15 mouse cellular contexts compared by ENCODE assay signal in the genomic region with DNA sequence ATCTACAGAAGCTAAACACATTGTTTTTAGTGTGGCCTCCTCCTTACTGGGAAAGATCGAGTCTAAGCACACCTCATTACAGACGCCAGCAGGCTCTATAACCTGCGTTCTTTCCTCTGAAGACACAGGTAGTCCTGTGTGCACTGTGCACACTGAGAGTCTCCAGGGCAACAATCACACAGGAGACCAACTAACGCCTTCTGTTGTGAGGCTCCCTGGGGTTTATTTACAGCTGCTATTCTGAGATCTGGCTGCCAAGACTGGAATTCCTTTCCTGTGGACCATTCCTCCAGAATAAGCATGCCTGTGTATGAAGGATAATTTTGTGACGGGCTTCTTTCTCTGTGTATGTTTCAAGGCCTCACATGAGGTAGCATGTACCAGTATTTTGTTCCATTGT. TPM values are rescaled to one million over a fixed set of nuclear protein-coding genes. Genes with fewer than 3 reads are reported as not detected.
DNase-seq lines count a peak whose midpoint lies in the region; ATAC-seq and TF ChIP-seq lines count a peak whose summit lies in the region.
"Had no signal": no experiment of that assay in that cellular context is flagged by ENCODE, and none has a peak within 500 bp of the region (broad histone marks: within the 10 kb centered on the region; RNA-seq: fewer than 3 reads in every experiment).

No protein-coding gene starts in this region.

- intact Hi-C loops in heart, postnatal 14 days (cut with DNase I) = no loop called here
- intact Hi-C loops in left cerebral cortex, adult 2 months (cut with DNase I) = no loop called here

- H3K9ac ChIP-seq in hindbrain, embryonic 13.5 days = no peak overlapping the region
- H3K9ac ChIP-seq in hindbrain, embryonic 14.5 days = no peak overlapping the region
- H3K9ac ChIP-seq in midbrain, postnatal 0 days (replicated peaks; ENCODE audit: low read length, poor library complexity, severe bottlenecking) = no peak overlapping the region
- H3K9ac ChIP-seq in midbrain, embryonic 11.5 days (ENCODE audit: low read length) = no peak overlapping the region
- H3K9ac ChIP-seq: liver, postnatal 0 days had no signal

- H3K4me3 ChIP-seq in hindbrain, embryonic 13.5 days = no peak overlapping the region
- no peak overlapping the region for H3K4me3 ChIP-seq in hindbrain, embryonic 14.5 days (replicated peaks; ENCODE audit: low read length)
- H3K4me3 ChIP-seq in midbrain, postnatal 0 days (ENCODE audit: low read depth, low read length) = no peak overlapping the region
- no peak overlapping the region for H3K4me3 ChIP-seq in midbrain, embryonic 11.5 days (ENCODE audit: low read depth, low read length)
- H3K4me3 ChIP-seq in left cerebral cortex, adult 2 months = no peak overlapping the region
- H3K4me3 ChIP-seq: erythroblast, embryonic 14.5 days had no signal

- no peaks in the 10 kb centered on the region for H3K9me3 ChIP-seq in hindbrain, embryonic 13.5 days
- no peaks in the 10 kb centered on the region for H3K9me3 ChIP-seq in hindbrain, embryonic 14.5 days (ENCODE audit: control insufficient read depth, low read length)
- no peaks in the 10 kb centered on the region for H3K9me3 ChIP-seq in midbrain, postnatal 0 days (ENCODE audit: low read length)
- no peaks in the 10 kb centered on the region for H3K9me3 ChIP-seq in midbrain, embryonic 11.5 days (ENCODE audit: control insufficient read depth, low read length)

- H3K27me3 ChIP-seq in hindbrain, embryonic 13.5 days = no peaks in the 10 kb centered on the region
- no peaks in the 10 kb centered on the region for H3K27me3 ChIP-seq in hindbrain, embryonic 14.5 days (ENCODE audit: control insufficient read depth, insufficient read depth, low read length)
- no peaks in the 10 kb centered on the region for H3K27me3 ChIP-seq in midbrain, postnatal 0 days (ENCODE audit: insufficient read depth, low read length)
- no peaks in the 10 kb centered on the region for H3K27me3 ChIP-seq in midbrain, embryonic 11.5 days (ENCODE audit: control insufficient read depth, insufficient read depth, low read length)

- H3K4me2 ChIP-seq in hindbrain, embryonic 13.5 days = no peak overlapping the region
- no peak overlapping the region for H3K4me2 ChIP-seq in hindbrain, embryonic 14.5 days (replicated peaks)
- H3K4me2 ChIP-seq in midbrain, postnatal 0 days (ENCODE audit: low read depth, low read length, poor library complexity, severe bottlenecking) = no peak overlapping the region
- no peak overlapping the region for H3K4me2 ChIP-seq in midbrain, embryonic 11.5 days

- peaks cover 6% of the 10 kb centered on the region for H3K4me1 ChIP-seq in hindbrain, embryonic 13.5 days (replicated peaks)
- peaks cover 9% of the 10 kb centered on the region; the same call in 1 of the 2 replicates for H3K4me1 ChIP-seq in hindbrain, embryonic 14.5 days (replicated peaks; ENCODE audit: control insufficient read depth, insufficient read depth, low read length)
- no peaks in the 10 kb centered on the region for H3K4me1 ChIP-seq in midbrain, postnatal 0 days (ENCODE audit: insufficient read depth, low read length)
- no peaks in the 10 kb centered on the region; the same call in 1 of the 2 replicates for H3K4me1 ChIP-seq in midbrain, embryonic 11.5 days (ENCODE audit: control insufficient read depth, insufficient read depth, low read length)

- no peak for ATAC-seq in hindbrain, embryonic 13.5 days (ENCODE audit: low FRiP score)
- ATAC-seq in hindbrain, embryonic 14.5 days (ENCODE audit: low FRiP score) = no peak
- no peak for ATAC-seq in midbrain, postnatal 0 days (ENCODE audit: low FRiP score)
- ATAC-seq in midbrain, embryonic 11.5 days (ENCODE audit: low FRiP score) = no peak
- ATAC-seq: CD4-positive, CD25-positive, alpha-beta regulatory T cell, adult 4 months; liver, postnatal 0 days had no signal

- peak overlapping the region; percentile 48; the same call in 1 of the 2 replicates for H3K27ac ChIP-seq in hindbrain, embryonic 13.5 days
- H3K27ac ChIP-seq in hindbrain, embryonic 14.5 days = no peak overlapping the region
- no peak overlapping the region for H3K27ac ChIP-seq in midbrain, postnatal 0 days (ENCODE audit: low read depth, low read length)
- no peak overlapping the region for H3K27ac ChIP-seq in midbrain, embryonic 11.5 days (ENCODE audit: low read depth, low read length)
- H3K27ac ChIP-seq in left cerebral cortex, adult 2 months = no peak overlapping the region

- 53% methylated on average over 5 of the region's 5 CpGs for WGBS in hindbrain, embryonic 13.5 days
- WGBS in hindbrain, embryonic 14.5 days = 52% methylated on average over 5 of the region's 5 CpGs
- WGBS in midbrain, postnatal 0 days = 40% methylated on average over 5 of the region's 5 CpGs
- 63% methylated on average over 5 of the region's 5 CpGs for WGBS in midbrain, embryonic 11.5 days

- H3K36me3 ChIP-seq in hindbrain, embryonic 13.5 days = no peaks in the 10 kb centered on the region
- H3K36me3 ChIP-seq in hindbrain, embryonic 14.5 days (replicated peaks; ENCODE audit: control insufficient read depth, insufficient read depth) = no peaks in the 10 kb centered on the region
- no peaks in the 10 kb centered on the region for H3K36me3 ChIP-seq in midbrain, postnatal 0 days (ENCODE audit: insufficient read depth, low read length)
- no peaks in the 10 kb centered on the region for H3K36me3 ChIP-seq in midbrain, embryonic 11.5 days (ENCODE audit: control insufficient read depth, insufficient read depth, low read length)

- no peak for TF ChIP-seq CTCF in midbrain, postnatal 0 days (IDR thresholded peaks at IDR 0.05)
- no peak for TF ChIP-seq CTCF in left cerebral cortex, adult 2 months (IDR thresholded peaks at IDR 0.05)

- DNase-seq in hindbrain, embryonic 14.5 days (ENCODE audit: low spot score) = no peak
- peak; percentile 25 for DNase-seq in midbrain, postnatal 0 days (ENCODE audit: low spot score)
- no peak for DNase-seq in midbrain, embryonic 11.5 days (ENCODE audit: low spot score, missing footprints)
- DNase-seq in heart, postnatal 14 days = peak; percentile 8 to 39
- no peak for DNase-seq in left cerebral cortex, adult 2 months (ENCODE audit: extremely low spot score in 1 of 2, low spot score in 2 of 2)
- DNase-seq in B cell, adult 2 months = no peak
- DNase-seq in ovary, postnatal 14 days (ENCODE audit: low spot score) = no peak
- DNase-seq: cerebellum, postnatal 14 days; gastrocnemius, postnatal 10 days; kidney, adult 18-20 months; liver, postnatal 0 days; right cerebral cortex, adult 18-20 months had no signal

RNA-seq across cellular contexts. Expression of gene Ppp2r3a, which starts 51.0 kb away (rescaled TPM):
- 28.7 and 29.1 TPM in 2 replicates for polyA plus RNA-seq in hindbrain, embryonic 13.5 days (2015; fragmentation: Nextera tagmentation; extraction: Ambion mirVana)
- polyA plus RNA-seq in hindbrain, embryonic 14.5 days (2014; fragmentation: Nextera tagmentation; extraction: Ambion mirVana) = 30.2 and 33.9 TPM in 2 replicates
- 37.9 and 43.0 TPM in 2 replicates for total RNA-seq in midbrain, postnatal 0 days (2014; rRNA removed)
- polyA plus RNA-seq in midbrain, postnatal 0 days (2015; fragmentation: Nextera tagmentation; extraction: Ambion mirVana) = 16.0 and 18.6 TPM in 2 replicates
- polyA plus RNA-seq in midbrain, embryonic 11.5 days (2014; fragmentation: Nextera tagmentation; extraction: Ambion mirVana) = 14.6 and 15.7 TPM in 2 replicates
- 100 to 1,000 TPM; 201 to 214 TPM for total RNA-seq in heart, postnatal 14 days (2021)
- 10 to 100 TPM; 19.4 to 20.9 TPM for total RNA-seq in left cerebral cortex, adult 2 months (2021)

Comparison
In these comparisons a context has a peak if more than half of its experiments do, and no peak if none do; other contexts are left out.
1. DNase-seq: peak in midbrain, postnatal 0 days (single experiment) and heart, postnatal 14 days (2 of 2); none in hindbrain, embryonic 14.5 days (single experiment), midbrain, embryonic 11.5 days (single experiment), left cerebral cortex, adult 2 months (0 of 2), B cell, adult 2 months (0 of 2) and ovary, postnatal 14 days (single experiment).